In the genomic region with DNA sequence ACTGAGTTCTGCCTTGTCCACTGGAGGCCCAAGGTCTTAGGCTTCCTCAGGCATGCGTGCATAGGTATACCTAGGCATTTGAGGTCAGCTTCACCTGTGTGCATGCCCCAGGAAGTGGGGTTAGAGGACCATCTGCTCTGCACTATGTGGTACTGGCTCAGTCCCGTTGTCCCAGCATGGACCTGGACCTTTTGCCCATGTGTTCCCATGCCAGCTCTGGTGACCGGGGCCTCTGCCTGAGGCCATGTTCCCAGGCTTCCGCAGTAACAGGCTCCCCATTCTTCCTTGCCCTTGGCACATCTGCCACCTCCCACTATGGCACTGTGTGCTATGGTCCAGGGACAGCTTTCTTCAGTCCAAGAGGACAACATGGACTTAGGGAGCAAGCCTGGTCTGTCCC, we compare ENCODE assay signal across 16 mouse cellular contexts. TPM values are rescaled to one million over a fixed set of nuclear protein-coding genes. Genes with fewer than 3 reads are reported as not detected.
DNase-seq lines count a peak whose midpoint lies in the region; ATAC-seq and TF ChIP-seq lines count a peak whose summit lies in the region.
"Had no signal": no experiment of that assay in that cellular context is flagged by ENCODE, and none has a peak within 500 bp of the region (broad histone marks: within the 10 kb centered on the region; RNA-seq: fewer than 3 reads in every experiment).

No protein-coding gene starts in this region.

- H3K4me2 ChIP-seq in hindbrain, embryonic 16.5 days (ENCODE audit: low read length): no peak overlapping the region
- no peak overlapping the region for H3K4me2 ChIP-seq in neural tube, embryonic 14.5 days (ENCODE audit: low read depth, low read length)
- H3K4me2 ChIP-seq: forebrain, embryonic 13.5 days; hindbrain, embryonic 15.5 days; limb, embryonic 13.5 days; liver, embryonic 15.5 days; midbrain, embryonic 13.5 days had no signal

- WGBS in hindbrain, embryonic 16.5 days: 89% methylated on average over 4 of the region's 4 CpGs
- WGBS in hindbrain, embryonic 10.5 days: 94% methylated on average over 4 of the region's 4 CpGs
- 83% methylated on average over 4 of the region's 4 CpGs for WGBS in neural tube, embryonic 14.5 days
- WGBS in olfactory bulb, adult 2 months: 78% methylated on average over 4 of the region's 4 CpGs

- H3K4me3 ChIP-seq in hindbrain, embryonic 16.5 days (ENCODE audit: low read length): no peak overlapping the region
- H3K4me3 ChIP-seq in hindbrain, embryonic 10.5 days: no peak overlapping the region
- no peak overlapping the region for H3K4me3 ChIP-seq in neural tube, embryonic 14.5 days (ENCODE audit: low read depth, low read length)
- no peak overlapping the region for H3K4me3 ChIP-seq in olfactory bulb, adult 2 months (ENCODE audit: insufficient read depth, low read depth, low read length)
- H3K4me3 ChIP-seq: forebrain, embryonic 13.5 days; hindbrain, embryonic 15.5 days; limb, embryonic 13.5 days; liver, embryonic 15.5 days; midbrain, embryonic 13.5 days had no signal

- H3K27me3 ChIP-seq in hindbrain, embryonic 16.5 days (replicated peaks; ENCODE audit: control insufficient read depth, insufficient read depth, low read length): no peaks in the 10 kb centered on the region
- no peaks in the 10 kb centered on the region for H3K27me3 ChIP-seq in hindbrain, embryonic 10.5 days (ENCODE audit: insufficient read depth, poor library complexity, severe bottlenecking)
- no peaks in the 10 kb centered on the region for H3K27me3 ChIP-seq in neural tube, embryonic 14.5 days (ENCODE audit: control insufficient read depth, insufficient read depth, low read length)
- H3K27me3 ChIP-seq: forebrain, embryonic 13.5 days; hindbrain, embryonic 15.5 days; limb, embryonic 13.5 days; liver, embryonic 15.5 days; midbrain, embryonic 13.5 days had no signal

- peak; percentile 49; the same call in 1 of the 2 replicates for ATAC-seq in hindbrain, embryonic 16.5 days
- 0 out of 2 replicates have a peak, but pooled peaks have one; percentile 40 for ATAC-seq in neural tube, embryonic 14.5 days (ENCODE audit: low read depth)
- ATAC-seq: forebrain, embryonic 13.5 days; midbrain, embryonic 13.5 days had no signal

- no peaks in the 10 kb centered on the region for H3K36me3 ChIP-seq in hindbrain, embryonic 16.5 days (ENCODE audit: control insufficient read depth, insufficient read depth, low read length)
- H3K36me3 ChIP-seq in hindbrain, embryonic 10.5 days: no peaks in the 10 kb centered on the region
- no peaks in the 10 kb centered on the region for H3K36me3 ChIP-seq in neural tube, embryonic 14.5 days (ENCODE audit: control insufficient read depth, insufficient read depth, low read length)
- H3K36me3 ChIP-seq: hindbrain, embryonic 15.5 days; liver, embryonic 15.5 days; midbrain, embryonic 13.5 days had no signal

- no peak overlapping the region for H3K9ac ChIP-seq in hindbrain, embryonic 16.5 days (ENCODE audit: low read depth, low read length)
- no peak overlapping the region for H3K9ac ChIP-seq in neural tube, embryonic 14.5 days (replicated peaks; ENCODE audit: low read depth, low read length)
- H3K9ac ChIP-seq: forebrain, embryonic 13.5 days; hindbrain, embryonic 15.5 days; limb, embryonic 13.5 days; liver, embryonic 15.5 days; midbrain, embryonic 13.5 days had no signal

- H3K9me3 ChIP-seq in hindbrain, embryonic 16.5 days (ENCODE audit: control insufficient read depth, low read length): no peaks in the 10 kb centered on the region
- no peaks in the 10 kb centered on the region for H3K9me3 ChIP-seq in hindbrain, embryonic 10.5 days
- H3K9me3 ChIP-seq in neural tube, embryonic 14.5 days (ENCODE audit: control insufficient read depth, low read length): no peaks in the 10 kb centered on the region
- H3K9me3 ChIP-seq: forebrain, embryonic 13.5 days; hindbrain, embryonic 15.5 days; liver, embryonic 15.5 days; midbrain, embryonic 13.5 days had no signal

- TF ChIP-seq CTCF in olfactory bulb, adult 2 months (IDR thresholded peaks at IDR 0.05; ENCODE audit: insufficient read depth, low read depth, low read length): no peak

- H3K27ac ChIP-seq in hindbrain, embryonic 16.5 days (ENCODE audit: low read depth, low read length): no peak overlapping the region
- no peak overlapping the region for H3K27ac ChIP-seq in hindbrain, embryonic 10.5 days
- H3K27ac ChIP-seq in neural tube, embryonic 14.5 days (ENCODE audit: low read depth, low read length): no peak overlapping the region
- 0 out of 2 replicates have a peak overlapping the region, but pooled peaks have one; percentile 46 for H3K27ac ChIP-seq in olfactory bulb, adult 2 months (ENCODE audit: insufficient read depth, low read depth, low read length)
- H3K27ac ChIP-seq: forebrain, embryonic 13.5 days; hindbrain, embryonic 15.5 days; limb, embryonic 13.5 days; liver, embryonic 15.5 days; midbrain, embryonic 13.5 days had no signal

- no peaks in the 10 kb centered on the region for H3K4me1 ChIP-seq in hindbrain, embryonic 16.5 days (ENCODE audit: control insufficient read depth, insufficient read depth, low read depth, low read length)
- peaks cover 19% of the 10 kb centered on the region; the same call in 1 of the 2 replicates for H3K4me1 ChIP-seq in hindbrain, embryonic 10.5 days (replicated peaks)
- no peaks in the 10 kb centered on the region for H3K4me1 ChIP-seq in neural tube, embryonic 14.5 days (ENCODE audit: control insufficient read depth, insufficient read depth, low read length)
- peaks cover 3% of the 10 kb centered on the region for H3K4me1 ChIP-seq in olfactory bulb, adult 2 months (ENCODE audit: control insufficient read depth, insufficient read depth, low read length)
- H3K4me1 ChIP-seq: forebrain, embryonic 13.5 days; liver, embryonic 15.5 days; midbrain, embryonic 13.5 days had no signal

- no peak for DNase-seq in hindbrain, embryonic 10.5 days (ENCODE audit: low spot score)
- DNase-seq in neural tube, embryonic 10.5 days (ENCODE audit: extremely low spot score, low spot score): no peak
- peak; percentile 89 for DNase-seq in cerebellum, adult 8-10 months
- no peak for DNase-seq in adrenal gland, postnatal 14 days
- DNase-seq: B cell, adult 2 months; embryo, embryonic 11 days; right cerebral cortex, postnatal 4 days; thymus, postnatal 14 days had no signal

- no peak for TF ChIP-seq POLR2A in olfactory bulb, adult 2 months (IDR thresholded peaks at IDR 0.05; ENCODE audit: insufficient read depth, low read depth, low read length)

RNA-seq across cellular contexts. Expression of gene Daam2, which starts 36.1 kb away (rescaled TPM):
- 2.1 and 2.4 TPM in 2 replicates for polyA plus RNA-seq in hindbrain, embryonic 16.5 days (2015; fragmentation: Nextera tagmentation; extraction: Ambion mirVana)
- 2.2 and 2.6 TPM in 2 replicates for polyA plus RNA-seq in hindbrain, embryonic 10.5 days (2016; fragmentation: Nextera tagmentation; extraction: Ambion mirVana)
- 6.0 and 6.9 TPM in 2 replicates for polyA plus RNA-seq in neural tube, embryonic 14.5 days (2014; fragmentation: Nextera tagmentation; extraction: Ambion mirVana)
- not detected in 2 replicates for polyA plus RNA-seq in olfactory bulb, adult 2 months (2012; ENCODE audit: insufficient read depth, insufficient read length, low replicate concordance, missing spikeins)
- 25.4 and 27.4 TPM in 2 replicates for total RNA-seq in adrenal gland, postnatal 14 days (2021)
